Mouse (Mus musculus) 3134 (cell line): ENCODE results near the gene Ptprm.

Experiments
- DNase-seq: peaks from one replicate; pipeline ENCODE4 v3.0.0-alpha.2; 2011; ENCODE audit warnings: low spot score; ENCODE audit not compliant: insufficient read length; ENCODE audit errors: extremely low read depth

Gene Ptprm

DNA sequence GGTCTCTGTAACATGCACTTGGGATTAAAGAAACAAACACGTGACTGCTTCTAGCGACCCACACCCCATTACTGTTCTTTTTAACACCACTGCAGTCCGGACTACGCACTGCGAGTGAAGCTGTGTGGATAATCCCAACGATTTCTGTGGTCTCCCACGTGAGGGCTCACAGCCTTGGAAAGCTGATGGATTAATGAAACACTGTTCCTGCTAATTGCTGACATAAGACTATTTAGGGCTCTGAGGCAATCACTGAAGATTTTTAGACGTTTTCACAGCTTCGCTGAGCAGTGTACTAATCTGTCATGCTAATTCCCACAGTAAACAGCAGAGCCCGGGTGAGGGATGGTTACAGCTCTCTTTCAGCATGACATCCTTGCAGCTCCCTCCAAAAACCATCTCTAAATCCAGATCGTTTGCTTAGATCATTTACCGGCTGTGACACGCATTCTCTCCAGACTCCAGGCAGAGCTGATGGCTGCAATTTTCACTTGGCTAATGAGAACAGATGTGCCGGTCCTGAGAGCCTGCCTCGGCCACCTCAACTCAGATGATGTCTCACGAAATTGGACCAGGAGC is 63.5 kb downstream of the Ptprm start:
- no peak for DNase-seq

DNA sequence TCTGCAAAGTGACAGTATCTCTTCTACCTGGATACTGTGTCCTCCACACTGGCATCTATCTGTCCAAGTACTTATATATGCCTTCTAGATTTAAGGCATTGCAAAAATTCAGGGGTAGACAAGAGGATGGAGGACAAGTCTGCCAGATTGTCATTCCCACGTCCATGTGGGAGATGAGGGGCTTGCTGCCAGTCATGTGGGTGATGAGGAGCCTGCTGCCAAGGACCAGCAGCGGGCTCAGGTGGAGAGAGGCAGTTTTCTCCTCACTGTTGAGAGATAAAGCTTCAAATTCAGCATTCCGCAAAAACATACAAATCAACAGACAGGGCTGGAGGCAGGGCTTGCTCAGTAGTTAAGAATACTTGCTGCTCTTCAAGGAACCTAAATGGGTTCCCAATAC is 66.8 kb downstream of the Ptprm start:
- DNase-seq: no peak

DNA sequence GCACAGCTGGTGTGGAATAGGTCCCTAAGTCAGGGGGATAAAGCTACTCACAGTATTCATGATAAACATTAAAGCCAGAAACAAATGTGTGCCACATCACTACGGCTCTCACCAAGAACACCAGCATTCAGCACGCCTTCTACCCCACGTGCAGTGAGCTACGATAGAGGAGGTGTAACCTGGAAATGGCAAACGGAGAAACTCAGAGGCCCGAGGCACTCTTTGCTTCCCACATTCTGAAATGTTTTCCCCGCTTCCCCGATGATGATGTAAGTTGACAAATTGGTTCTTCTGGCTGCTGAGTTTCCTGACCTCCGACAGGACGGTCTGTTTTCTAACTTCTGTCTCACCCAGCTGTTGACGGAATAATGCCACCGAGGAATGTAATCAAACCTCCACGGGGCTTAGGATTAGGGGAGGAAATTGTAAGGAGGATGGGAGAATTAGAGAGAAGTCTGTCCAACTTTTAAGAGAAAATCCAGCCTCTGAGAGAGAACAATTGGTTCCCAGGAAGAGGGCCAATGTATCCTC is 72.6 kb downstream of the Ptprm start:
- DNase-seq: no peak

DNA sequence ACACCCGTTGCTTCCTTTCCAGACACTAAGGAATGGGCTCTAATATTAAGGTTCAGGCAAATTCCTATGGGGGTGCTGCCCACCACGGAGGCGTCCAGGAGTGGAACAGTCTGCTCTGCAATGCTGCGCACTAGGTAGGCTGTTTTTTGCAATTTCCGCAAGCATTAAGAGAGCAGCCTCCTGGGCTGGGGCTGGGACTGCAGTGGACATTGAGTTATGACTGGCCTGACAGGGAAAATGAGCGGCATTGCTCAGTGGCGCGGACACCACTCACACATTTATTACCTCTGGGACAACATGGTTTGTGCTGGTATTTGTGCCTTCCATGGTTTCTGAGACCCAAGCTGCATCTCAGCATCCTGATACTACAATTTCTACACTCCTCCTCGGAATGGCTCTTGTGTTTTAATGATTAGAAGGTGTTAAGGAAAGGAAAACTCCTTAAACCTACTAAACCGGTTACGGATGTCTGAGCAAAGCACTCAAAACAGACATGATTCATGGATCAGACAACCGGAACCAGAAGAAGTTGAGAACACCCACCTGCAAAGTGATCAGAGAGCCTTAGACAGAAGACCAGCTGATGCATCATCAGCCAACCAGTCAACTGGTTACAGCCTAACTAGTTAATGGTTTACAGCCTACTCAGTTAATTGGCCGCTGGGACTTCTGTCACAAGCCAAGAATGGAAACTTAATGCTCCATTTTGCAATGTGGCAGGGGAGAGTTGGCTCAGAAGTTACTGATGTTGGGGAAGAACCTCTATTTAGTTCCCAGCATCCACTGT is 76.9 kb downstream of the Ptprm start:
- DNase-seq: no peak

DNA sequence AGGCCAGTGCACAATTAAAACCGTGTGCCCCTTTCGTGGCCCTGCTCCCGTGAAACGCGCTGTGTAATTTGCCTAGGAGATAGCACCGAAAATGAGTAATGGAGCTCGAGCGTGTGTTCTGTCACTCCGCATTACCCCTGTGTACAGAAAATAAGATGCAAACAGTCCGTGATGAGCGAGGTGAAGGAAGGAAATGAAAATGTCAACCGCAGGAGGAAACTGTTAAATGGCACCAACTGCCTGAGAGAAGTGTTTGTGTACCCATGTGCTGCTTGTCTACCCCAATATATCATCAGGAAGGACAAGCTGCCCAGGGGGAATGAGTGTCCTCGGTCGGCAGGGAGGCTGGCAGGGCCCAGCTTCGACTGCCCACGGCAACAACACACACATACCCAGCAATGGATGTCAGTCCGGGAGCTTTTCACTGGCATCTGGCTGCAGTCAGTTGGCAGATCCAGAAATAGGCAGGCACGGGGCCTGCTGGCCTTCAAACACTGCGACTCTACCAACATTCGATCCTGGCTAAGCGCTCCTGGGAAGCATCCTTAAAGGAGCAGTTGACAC is 79.6 kb downstream of the Ptprm start:
- no peak for DNase-seq

DNA sequence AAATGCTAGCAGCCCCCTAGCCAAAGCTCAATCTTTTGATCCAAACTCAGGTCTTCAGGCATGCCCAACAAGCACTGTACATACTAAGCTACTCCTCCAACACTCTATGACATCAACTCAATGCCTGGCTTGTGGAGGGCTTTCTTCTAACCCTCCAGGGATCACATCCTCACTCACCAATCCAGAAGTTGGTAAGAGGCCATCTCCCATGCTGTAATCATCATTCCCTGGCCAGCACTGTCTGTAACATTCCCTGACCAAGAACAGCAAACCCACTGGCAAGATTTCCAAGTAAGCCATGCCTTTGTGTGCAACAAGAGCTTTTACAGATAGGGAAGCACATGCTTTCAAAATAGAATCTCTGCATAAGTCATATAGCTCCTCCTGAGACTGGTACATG is 81.3 kb downstream of the Ptprm start:
- no peak for DNase-seq

DNA sequence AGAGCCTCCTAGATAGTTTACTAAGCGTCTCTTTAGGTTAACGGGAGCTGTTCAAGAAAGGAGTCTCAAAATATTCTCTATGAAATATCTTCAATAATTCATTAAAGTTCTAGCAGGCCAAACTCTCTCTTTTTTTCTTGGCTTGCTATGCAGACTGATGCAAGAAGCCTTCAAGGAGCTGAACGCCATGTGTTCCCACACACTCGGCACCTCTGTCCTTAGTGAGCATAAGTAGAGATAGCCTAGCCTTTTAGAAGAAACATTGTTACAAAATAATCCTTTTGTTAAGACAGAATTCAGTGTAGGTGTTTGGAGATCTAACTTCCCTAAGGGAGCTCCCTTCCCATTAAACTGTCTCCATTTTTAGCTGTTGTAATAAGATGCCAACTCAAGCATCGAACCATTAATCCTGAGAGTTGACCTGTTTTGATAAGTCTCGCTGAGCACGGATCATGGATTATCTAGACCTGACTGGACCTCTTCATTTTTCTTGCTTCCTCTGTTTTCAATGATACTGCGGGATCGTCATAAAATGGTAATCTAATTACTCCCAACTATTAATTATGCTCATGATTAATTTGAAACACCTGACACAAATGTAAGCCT is 85.7 kb downstream of the Ptprm start:
- no peak for DNase-seq

DNA sequence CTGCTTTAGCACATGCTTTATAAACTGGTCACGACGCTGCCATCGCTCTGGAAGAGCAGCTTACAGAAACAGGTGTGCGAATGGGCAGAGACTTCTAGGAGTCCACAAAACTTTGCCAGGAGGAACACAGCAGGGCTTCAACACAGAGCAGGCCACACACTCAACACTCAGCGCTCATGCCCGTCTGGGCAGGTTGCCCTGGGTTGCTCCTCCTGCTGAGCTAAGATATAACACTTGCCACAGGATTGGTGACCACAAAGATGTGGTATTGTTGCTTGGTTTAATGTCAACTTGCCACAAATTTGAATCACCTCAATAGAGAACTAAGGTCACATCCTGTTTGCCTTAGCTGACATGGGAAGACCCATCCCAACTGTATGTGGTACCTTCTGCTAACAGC is 88.0 kb downstream of the Ptprm start:
- DNase-seq: peak; percentile 41

DNA sequence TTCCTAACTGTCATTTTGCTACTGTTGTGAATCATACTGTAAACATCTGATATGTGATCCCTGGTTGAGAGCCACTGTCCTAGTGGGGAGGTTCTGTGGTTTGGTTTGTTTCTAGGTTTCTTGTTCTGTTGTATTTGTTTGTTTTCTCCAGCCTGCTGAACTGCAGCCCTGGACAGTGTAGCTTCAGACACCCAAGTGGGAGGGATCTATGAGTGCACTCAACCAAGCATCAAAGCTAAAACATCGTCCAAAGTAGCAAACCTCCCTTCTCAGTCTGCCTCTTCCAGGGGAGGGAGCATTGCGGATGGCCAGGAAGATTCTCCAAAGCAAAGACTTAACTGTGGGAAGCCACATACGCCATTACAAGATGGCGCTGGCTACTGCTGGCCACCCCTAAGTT is 88.7 kb downstream of the Ptprm start:
- no peak for DNase-seq

DNA sequence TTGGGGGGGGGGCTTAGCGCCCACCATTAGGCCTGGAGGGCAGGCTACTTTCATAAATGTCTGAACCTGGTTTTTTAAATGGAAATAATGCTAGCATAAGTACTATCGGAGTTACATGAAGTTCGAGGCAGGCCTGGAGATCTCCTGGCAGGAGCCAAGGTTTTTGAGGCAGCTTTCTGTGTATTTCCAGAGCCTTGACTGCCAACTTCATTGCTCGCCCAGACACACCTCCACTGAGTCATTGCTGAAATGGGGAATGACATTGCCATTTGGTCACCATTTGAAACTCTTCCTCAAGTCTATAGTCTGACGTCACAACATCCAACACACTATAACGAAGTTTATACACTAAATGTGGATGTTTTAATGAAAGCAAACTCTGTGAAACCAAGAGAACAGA is 89.5 kb downstream of the Ptprm start:
- DNase-seq: no peak

DNA sequence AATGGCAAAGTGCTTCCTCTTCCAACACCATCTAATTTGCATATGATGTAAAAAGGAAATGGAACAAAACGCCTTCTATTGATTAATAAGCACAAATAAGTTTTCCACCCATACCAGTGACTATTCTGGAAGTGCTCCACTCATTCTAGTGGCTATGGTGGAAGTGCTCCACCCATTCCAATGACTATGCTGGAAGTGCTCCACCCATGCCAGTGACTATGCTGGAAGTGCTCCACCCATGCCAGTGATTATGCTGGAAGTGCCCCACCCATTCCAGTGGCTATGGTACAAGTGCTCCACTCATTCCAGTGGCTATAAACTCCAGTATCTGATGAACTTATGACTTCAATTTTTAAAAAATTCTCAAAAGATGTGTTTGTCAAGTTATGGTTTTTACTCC is 91.2 kb downstream of the Ptprm start:
- no peak for DNase-seq

DNA sequence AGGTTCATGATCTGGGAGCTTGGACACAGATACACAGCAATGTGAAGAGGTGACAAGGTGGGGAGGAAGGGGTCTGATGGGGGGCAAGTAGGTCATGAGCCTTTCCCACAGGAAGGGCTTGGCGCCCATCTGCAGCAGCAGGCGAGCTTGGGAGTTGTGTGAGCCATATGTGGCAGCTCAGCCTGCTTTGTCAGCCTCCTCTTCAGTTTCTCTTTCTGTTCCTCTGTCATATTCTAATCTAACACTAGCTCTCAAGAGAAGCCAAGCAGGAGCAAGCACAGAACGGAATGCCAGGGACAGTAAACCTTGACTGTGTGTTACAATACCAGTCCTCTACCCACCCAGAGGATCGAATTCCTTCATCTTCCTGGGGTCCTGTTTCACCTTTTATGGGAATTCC is 94.2 kb downstream of the Ptprm start:
- no peak for DNase-seq

DNA sequence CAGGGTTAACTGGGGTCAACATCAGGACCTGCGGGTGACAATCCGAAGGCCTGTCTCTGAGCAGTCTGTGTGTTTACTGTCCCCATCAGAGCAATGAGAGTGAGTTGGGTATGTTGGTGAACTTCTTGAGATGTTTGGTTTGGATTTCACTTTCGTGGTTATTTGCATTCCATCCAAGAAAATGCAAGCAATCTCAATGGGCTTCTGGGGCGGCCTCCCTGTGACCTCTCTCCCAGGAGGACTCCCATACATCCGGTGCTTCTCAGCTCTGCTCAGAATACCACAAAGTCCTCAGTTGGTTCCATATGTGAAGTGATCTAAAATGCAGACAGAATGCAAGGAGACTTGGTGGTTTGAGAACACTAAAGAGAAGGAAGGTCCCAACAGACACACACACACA is 96.5 kb downstream of the Ptprm start:
- no peak for DNase-seq

DNA sequence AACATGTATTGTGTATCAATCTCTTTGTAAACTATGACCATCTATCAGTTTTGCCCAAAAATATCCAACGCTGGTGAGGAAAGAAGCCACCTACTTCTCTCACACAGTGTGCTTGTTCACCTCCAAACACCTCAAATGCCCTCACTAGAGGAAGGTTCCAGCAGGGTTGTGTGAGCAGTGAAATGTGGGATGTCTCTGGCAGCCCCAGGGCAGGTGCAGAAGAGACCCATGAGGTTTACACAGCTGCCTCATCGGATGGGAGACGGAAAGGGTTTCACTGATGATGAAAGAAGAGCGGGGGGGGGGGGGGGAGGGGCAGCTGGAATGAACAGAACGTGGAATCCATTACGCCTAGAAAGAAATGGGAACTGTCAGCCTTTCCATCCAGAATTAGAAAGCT is 98.1 kb downstream of the Ptprm start:
- DNase-seq: no peak

DNA sequence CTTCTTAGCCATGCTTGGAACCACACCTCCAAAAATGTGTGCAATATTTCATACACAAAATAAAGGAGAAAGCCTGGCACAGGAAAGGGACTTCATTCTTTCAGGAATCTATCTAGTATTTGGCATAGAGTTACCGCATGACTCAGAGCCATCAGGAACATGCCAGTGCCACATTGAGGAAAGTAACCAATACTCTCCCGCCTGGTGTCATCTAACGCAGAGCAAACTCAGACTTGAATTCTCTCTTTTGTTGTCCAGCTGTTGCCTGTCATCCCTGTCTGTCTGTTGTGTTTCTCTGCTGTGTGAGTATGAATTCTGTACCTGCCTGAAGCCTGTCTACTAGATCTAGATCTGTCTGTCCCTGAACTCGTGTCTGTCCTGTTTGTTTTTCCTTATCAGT is 100.8 kb downstream of the Ptprm start:
- peak; percentile 31 for DNase-seq

DNA sequence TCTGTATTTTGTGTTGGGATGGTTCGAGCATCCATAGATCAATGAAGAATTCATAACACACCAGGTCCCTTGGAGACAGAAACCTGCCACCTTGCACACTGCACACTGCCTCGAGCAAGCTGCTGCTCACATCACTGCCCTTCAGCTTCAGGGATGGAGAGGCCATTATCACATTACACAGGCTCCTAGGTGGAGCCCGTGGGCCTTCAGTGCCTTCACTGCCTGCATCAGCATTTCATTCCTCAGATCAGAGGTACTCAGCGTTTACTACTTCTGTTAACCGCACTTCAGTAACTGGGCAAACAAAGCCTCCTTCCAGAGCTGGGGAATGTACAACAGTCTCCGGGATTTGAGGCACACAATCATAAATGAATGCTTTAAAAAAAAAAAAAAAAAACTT is 101.3 kb downstream of the Ptprm start:
- no peak for DNase-seq

DNA sequence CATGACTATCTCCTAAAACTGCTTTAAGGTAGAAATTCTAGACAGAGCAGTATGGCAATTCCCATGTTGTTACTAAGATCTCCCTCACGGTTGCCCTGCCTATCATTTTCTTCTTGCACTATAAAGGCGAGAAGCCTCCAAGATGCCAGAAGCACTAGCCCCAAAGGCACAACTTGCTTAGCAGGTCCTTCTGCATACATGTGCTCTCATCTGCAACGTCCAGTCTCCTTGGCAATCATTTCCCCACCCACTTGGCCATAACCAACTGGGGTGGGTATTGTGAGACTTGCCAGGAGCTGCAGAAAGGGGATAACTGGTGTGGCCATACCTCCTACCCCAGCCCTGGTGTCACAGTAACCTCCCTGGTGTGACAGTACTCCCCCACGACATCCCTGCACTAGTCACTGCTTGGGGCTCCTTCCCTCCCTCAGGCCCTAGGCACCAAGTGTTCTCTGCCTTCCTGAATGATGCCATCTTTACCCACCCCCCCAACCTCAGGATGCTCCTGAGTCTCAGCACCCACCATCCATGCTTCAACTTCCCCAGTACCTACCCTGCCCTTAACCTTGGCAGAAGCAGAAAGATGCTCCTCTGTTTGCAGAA is 108.9 kb downstream of the Ptprm start:
- DNase-seq: no peak

DNA sequence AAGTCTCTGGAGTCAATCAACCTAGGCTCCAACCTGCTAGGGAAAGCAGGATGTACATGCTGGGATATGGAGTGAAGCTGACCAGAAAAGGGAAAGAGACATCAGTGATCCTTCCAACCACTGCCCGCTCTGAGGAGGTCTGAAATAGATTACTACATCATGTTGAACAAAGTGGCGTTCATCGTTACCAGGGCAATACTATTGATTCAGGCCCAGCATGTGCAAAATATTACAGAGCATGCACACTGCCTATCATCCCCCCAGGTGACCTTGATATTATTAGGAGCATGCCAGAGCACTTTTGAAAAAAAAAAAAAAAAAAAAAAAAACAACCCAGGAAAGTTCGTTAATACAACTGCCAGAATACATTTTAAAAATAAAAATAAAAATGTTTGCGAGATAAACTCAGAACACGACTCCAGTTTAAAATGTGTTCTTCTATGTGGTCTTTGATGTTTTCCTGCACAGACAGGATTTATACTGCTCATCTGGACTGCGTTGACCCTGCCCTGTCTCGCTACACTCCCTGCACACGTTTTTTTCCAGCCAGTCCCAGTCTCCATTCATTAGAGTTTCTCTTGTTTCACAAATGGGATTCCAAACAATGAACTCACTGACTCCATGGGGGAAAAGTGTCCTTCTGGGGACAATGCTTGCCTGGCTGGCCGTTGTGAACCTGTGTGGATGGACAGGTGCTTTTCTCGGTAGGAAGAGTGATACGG is 111.3 kb downstream of the Ptprm start:
- no peak for DNase-seq

DNA sequence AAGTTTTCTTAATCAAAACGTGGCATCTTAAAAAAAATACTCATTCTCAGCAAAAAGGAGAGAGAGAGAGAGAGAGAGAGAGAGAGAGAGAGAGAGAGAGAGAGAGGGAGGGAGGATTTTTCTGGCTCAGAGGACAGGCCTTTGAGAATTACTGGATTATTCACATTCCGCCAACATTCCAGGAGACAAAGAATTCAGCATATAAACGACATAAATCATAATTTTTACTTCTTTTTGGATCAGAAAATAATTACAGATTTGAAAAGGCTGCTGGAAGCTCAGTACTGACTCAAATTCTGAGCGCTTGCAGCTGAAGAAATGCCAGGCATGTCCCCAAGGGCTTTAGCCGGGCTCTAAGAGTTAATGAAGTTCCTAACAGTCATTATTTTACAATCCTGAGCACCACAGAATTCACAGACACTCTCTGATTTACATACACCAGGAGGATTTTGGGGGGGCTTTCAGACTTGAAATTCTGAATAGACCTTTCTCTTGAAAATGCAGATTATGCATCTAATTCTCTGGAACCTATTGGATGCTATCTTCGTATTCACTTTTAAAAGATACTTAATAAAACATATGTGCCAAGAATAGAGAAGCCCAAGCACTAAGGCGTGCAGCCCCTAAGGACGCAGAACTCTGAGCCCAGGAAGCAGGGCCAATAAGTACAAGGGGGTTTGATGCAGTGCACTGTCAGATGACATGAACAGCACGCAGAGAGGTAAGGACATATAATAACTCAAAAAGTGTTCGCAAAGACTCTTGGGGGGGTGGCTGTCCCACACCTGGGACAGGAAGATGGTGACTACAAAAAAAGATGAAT is 112.1 kb downstream of the Ptprm start:
- no peak for DNase-seq

DNA sequence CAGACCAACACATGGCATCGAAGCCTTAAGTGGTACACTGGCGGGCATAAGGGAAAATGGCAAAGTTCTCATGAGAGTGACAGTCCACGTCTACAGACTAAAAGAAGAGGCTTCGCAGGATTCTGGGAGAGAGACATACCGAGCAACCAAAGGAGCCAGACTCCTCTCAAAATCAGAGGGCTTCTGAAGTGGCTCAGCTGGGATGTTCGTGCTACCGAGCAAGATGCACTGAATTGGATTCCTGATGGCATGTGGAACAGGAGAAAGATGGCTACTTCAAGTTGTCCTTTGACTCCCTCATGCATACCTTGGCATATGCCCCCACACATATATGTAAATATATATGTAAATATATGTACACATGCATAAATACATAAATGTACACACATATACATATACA is 115.4 kb downstream of the Ptprm start:
- DNase-seq: no peak
